Mouse (Mus musculus) layer of hippocampus, adult 9-11 months (tissue): ENCODE results near the gene Ltbp3.

Experiments used
- DNase-seq: peaks from one replicate; pipeline ENCODE4 v3.0.0; 2022

Gene Ltbp3

GRCm38 (mm10) chr19:5807740-5808139 lies 67.0 kb downstream of the Ltbp3 start:
- no peak for DNase-seq
